Mouse (Mus musculus) adrenal gland, adult 18-20 months (tissue): Measurements from ENCODE around the gene Prr32. TPM values are rescaled to one million over a fixed set of nuclear protein-coding genes. Genes with fewer than 3 reads are reported as not detected.

Source experiments
- DNase-seq, 2 experiments: peaks; one replicate each; pipeline ENCODE4 v3.0.0; 2021 to 2022; ENCODE audit warnings: low spot score in 2 of 2
- long read RNA-seq, 2 experiments: library from polyadenylated mRNA; stranded (forward); transcript quantifications; one replicate each; pipeline ENCODE4 v2.0.0; 2021
- total RNA-seq, 2 experiments: library from RNA; stranded (reverse); gene quantifications; 1 replicate in 1 of 2; 2 replicates in 1 of 2; pipeline ENCODE4 v1.2.3; 2021

The Prr32 gene
- 1 to 10 TPM in 1 of 2 experiments, not detected in 1; 3.8 TPM for total RNA-seq
- long read RNA-seq, experiment 1, result 0 reads
- long read RNA-seq, experiment 2, result 0 reads

DNA sequence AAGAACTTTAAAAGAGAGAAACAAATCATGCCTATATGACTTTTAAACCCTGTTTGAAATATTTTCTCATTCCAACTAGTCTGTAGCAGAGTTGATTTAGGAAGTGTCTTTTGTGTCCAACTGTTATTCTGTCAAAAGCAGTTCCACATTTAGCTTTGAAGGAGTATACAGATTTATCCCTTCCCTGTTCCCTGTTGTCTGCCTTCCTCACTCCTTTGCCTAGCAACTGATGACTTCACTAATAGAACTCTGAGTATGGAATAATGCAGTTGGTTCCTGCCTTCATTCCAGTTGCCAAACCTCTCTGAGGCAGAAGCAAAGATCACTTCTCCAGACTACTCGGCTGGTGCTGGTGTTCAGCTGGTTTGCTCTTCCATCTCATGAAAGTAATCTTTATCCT lies at the start of gene Prr32:
Gene Prr32, plus strand, starts transcription at position 301 of the 400 bp plus-strand sequence.
- DNase-seq, result no peak
